Mouse (Mus musculus) midbrain, embryonic 11.5 days (tissue): ENCODE results near the gene Etv2. TPM values are rescaled to one million over a fixed set of nuclear protein-coding genes. Genes with fewer than 3 reads are reported as not detected.

Experiments
- ATAC-seq: fragments of 200-750 bp; cut with Nextera tagmentation; 2 replicates; pipeline ENCODE4 v1.8.0; 2017; ENCODE audit warnings: moderate TSS enrichment, moderate library complexity; ENCODE audit not compliant: low FRiP score
- DNase-seq: peaks from one replicate; pipeline ENCODE4 v3.0.0; 2015; ENCODE audit warnings: low spot score; ENCODE audit errors: missing footprints
- H3K27ac ChIP-seq: fragments of 300-500 bp; sonication (generic); 2 replicates; pipeline ENCODE4 v1.5.1; 2014; ENCODE audit warnings: low read depth, low read length
- H3K27me3 ChIP-seq: fragments of 300-500 bp; sonication (generic); 2 replicates; pipeline ENCODE4 v1.6.1; 2014; ENCODE audit warnings: mild to moderate bottlenecking, low read length, moderate library complexity, mixed read lengths; ENCODE audit not compliant: control insufficient read depth, insufficient read depth
- H3K36me3 ChIP-seq: fragments of 300-500 bp; sonication (generic); 2 replicates; pipeline ENCODE4 v1.6.1; 2014; ENCODE audit warnings: mild to moderate bottlenecking, low read length, moderate library complexity, mixed read lengths; ENCODE audit not compliant: control insufficient read depth, insufficient read depth
- H3K4me1 ChIP-seq: fragments of 300-500 bp; sonication (generic); 2 replicates; pipeline ENCODE4 v1.6.1; 2014; ENCODE audit warnings: low read length; ENCODE audit not compliant: control insufficient read depth, insufficient read depth
- H3K4me2 ChIP-seq: fragments of 300-500 bp; sonication (generic); 2 replicates; pipeline ENCODE4 v1.6.1; 2014; ENCODE audit warnings: mild to moderate bottlenecking, moderate library complexity
- H3K4me3 ChIP-seq: fragments of 300-500 bp; sonication (generic); 2 replicates; pipeline ENCODE4 v1.5.1; 2014; ENCODE audit warnings: low read depth, low read length
- H3K9ac ChIP-seq: fragments of 300-500 bp; sonication (generic); 2 replicates; pipeline ENCODE4 v1.6.1; 2014; ENCODE audit warnings: low read length
- H3K9me3 ChIP-seq: fragments of 300-500 bp; sonication (generic); 2 replicates; pipeline ENCODE4 v1.6.1; 2016; ENCODE audit warnings: low read length; ENCODE audit not compliant: control insufficient read depth
- WGBS: fragments of 180-500 bp; shearing (Covaris S2); extraction: QIAGEN DNeasy Blood & Tissue Kit; methylation state at CpG from one replicate; pipeline ENCODE4 v1.1.7; 2014; 5-methylcytosine and 5-hydroxymethylcytosine counted together
- microRNA-seq: library from miRNA; unstranded; fragments of <30 nt; microRNA quantifications from one replicate; pipeline ENCODE4, GENCODE M21; 2017
- polyA plus RNA-seq: library from polyadenylated mRNA; unstranded; fragments of >200 nt; fragmentation: Nextera tagmentation; extraction: Ambion mirVana; gene quantifications from 2 replicates; pipeline ENCODE4 v1.2.1, GENCODE M21; 2014

Gene Etv2
- polyA plus RNA-seq, 1 experiment from 2014 or later, result not detected

DNA sequence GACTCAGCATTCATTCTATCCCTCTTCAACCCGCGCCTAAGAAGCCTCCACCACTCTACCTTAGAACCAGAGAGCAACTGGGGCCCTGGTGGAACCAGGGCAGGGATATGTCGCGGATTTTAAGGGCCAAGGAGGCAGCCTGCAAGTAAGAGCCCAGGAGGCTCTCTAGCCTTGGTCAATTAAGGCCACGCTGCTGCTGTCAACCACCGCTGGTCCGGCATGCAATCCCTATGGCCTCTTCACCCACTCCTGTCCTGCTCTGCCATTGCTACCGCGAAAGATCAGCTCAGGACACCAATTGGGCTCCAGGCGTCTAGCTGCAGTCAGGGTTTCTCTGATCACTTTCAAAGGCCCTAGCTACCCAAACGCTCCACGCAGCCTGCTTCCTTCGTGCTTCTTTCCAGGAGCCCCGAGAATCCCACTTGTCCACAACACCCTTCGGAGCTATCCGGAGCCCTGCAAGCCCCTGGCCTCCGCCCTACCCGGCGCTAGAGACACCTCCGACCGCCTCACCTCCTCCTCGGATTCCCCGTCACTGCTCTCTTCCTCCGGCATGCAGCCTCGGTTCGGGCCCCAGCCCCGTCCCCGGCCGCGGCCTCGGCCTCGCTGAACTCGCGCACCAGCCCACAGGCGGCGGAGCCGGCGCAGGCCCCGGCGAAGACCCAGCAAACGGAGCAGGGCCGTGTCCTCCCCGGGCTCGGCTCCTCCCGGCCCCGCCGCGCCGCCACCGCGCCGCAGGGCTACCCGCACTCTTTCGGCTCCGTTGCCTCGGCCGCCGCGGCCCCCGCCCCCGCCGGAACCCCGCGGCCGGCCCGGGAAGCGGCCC is 47.6 kb downstream of the Etv2 start:
- under 1% methylated on average over 55 of the region's 67 CpGs for WGBS
- Histone ChIP-seq H3K4me2 (peak overlapping the region; percentile 86), H3K9me3 (no peaks in the 10 kb centered on the region), H3K4me3 (peak overlapping the region; percentile 96), H3K27me3 (no peaks in the 10 kb centered on the region), H3K4me1 (peaks cover 17% of the 10 kb centered on the region), H3K9ac (peak overlapping the region; percentile 97), H3K27ac (peak overlapping the region; percentile 80), H3K36me3 (peaks cover 19% of the 10 kb centered on the region; the same call in 1 of the 2 replicates)
- ATAC-seq (peak; percentile 59), DNase-seq (peak; percentile 95)

DNA sequence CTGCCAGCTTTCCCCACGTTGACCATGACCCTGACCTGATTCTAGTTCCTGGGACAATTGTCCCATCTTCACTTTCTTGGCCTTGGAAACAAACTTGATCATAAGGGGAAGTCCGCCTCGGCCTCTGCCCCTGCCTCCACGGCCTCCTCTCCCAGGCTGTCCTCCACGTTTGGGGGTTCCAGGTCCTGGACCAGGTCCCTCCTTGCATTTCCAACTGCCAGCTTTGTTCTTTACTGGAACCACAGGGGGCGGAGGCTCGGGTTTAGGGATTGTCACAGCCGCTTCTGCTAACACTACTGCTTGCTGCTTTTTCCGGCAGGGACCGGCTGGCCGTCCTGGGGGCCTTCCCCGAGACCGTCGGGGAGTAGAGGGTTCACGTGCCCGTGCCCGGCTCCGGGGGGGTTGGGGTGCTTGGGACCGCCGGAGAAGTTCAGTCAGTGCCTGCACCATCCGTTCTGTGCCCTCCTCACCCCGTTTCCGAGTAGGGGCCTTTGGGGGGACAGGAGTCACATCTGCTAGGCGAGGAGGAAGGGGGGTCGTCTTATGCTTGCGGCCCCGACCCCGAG is 49.1 kb downstream of the Etv2 start:
- no peak for ATAC-seq
- Histone ChIP-seq H3K4me1 (peaks cover 17% of the 10 kb centered on the region), H3K36me3 (peaks cover 24% of the 10 kb centered on the region), H3K4me3 (no peak overlapping the region), H3K9ac (peak overlapping the region; percentile 97; the same call in 1 of the 2 replicates), H3K4me2 (peak overlapping the region; percentile 86), H3K9me3 (no peaks in the 10 kb centered on the region), H3K27ac (no peak overlapping the region), H3K27me3 (no peaks in the 10 kb centered on the region)
- 89% methylated on average over 28 of the region's 28 CpGs for WGBS
- peak; percentile 67 for DNase-seq

DNA sequence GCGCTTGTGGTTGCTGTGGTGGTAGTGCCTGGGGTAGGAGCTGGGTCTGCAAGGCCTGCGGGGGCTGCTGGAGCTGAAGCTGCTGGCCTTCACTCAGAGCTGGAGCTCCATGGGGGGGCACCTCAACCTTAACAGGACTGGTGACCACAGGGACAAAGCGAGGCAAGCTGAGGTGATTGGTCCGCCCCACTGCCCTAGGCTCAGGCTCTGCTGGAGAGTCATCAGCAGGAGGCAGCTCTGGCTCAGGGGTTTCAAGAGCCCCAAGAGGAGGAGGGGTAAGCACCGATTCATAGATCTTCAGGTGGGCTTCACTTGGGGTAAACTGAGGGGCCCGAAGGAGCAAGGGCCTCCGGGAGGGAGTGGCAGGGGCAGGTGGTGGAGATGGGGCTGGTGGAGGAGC is 50.5 kb downstream of the Etv2 start:
- Histone ChIP-seq H3K27me3 (no peaks in the 10 kb centered on the region), H3K4me3 (no peak overlapping the region), H3K27ac (no peak overlapping the region), H3K4me2 (no peak overlapping the region), H3K9ac (no peak overlapping the region), H3K36me3 (peaks cover 32% of the 10 kb centered on the region), H3K9me3 (no peaks in the 10 kb centered on the region), H3K4me1 (peaks cover 17% of the 10 kb centered on the region)
- ATAC-seq, result no peak
- 94% methylated on average over 7 of the region's 7 CpGs for WGBS
- peak; percentile 21 for DNase-seq

DNA sequence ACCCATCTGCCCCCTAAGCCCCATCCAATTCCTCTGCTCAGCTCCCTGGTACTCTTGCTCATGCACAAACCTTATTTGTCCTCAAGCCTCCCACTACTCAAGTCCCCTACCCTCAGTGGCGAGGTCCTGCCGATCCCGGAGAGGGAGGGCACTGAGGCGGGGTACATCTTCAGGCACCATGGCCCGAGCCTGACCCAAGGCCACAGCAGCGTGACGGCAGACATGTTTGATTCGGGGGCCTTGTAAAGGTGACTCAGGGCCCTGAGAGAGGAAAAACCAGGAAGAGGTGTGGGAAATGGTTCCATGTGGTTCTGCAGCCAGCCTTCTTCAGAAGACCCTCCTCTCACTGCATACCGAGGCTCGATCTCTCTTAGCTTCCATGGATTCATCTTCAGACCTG is 51.3 kb downstream of the Etv2 start:
- ATAC-seq, result no peak
- Histone ChIP-seq H3K4me3 (no peak overlapping the region), H3K27me3 (no peaks in the 10 kb centered on the region), H3K36me3 (peaks cover 37% of the 10 kb centered on the region), H3K9ac (no peak overlapping the region), H3K4me2 (no peak overlapping the region), H3K27ac (no peak overlapping the region), H3K4me1 (peaks cover 12% of the 10 kb centered on the region), H3K9me3 (no peaks in the 10 kb centered on the region)
- 93% methylated on average over 10 of the region's 10 CpGs for WGBS
- DNase-seq, result peak; percentile 69

Small RNA genes within 50 kb of the gene (microRNA-seq; reads per million reads assigned to microRNA genes)
- gene Mir3569, result 0.76 reads per million

Other genes starting within 250 kb of the Etv2 start
- gene Tyrobp, start 222.1 kb downstream of the Etv2 start, polyA plus RNA-seq, result 16.6 and 19.7 TPM in 2 replicates
- gene Hcst, start 216.0 kb downstream of the Etv2 start, polyA plus RNA-seq, result 0.43 and 0.45 TPM in 2 replicates
- 0.63 and 1.2 TPM in 2 replicates for gene Nfkbid, start 214.1 kb downstream of the Etv2 start, polyA plus RNA-seq
- 128 and 134 TPM in 2 replicates for gene Aplp1, start 190.3 kb downstream of the Etv2 start, polyA plus RNA-seq
- 0.58 and 0.61 TPM in 2 replicates for gene Kirrel2, start 178.2 kb downstream of the Etv2 start, polyA plus RNA-seq
- not detected in 2 replicates for gene Nphs1, start 177.5 kb downstream of the Etv2 start, polyA plus RNA-seq
- gene Prodh2, start 142.2 kb downstream of the Etv2 start, polyA plus RNA-seq, result not detected in 2 replicates
- gene Arhgap33, start 100.8 kb downstream of the Etv2 start, polyA plus RNA-seq, result 32.0 and 41.1 TPM in 2 replicates
- 4.2 and 4.6 TPM in 2 replicates for gene Hspb6, start 83.7 kb downstream of the Etv2 start, polyA plus RNA-seq
- 11.3 and 11.5 TPM in 2 replicates for gene Proser3, start 83.6 kb downstream of the Etv2 start, polyA plus RNA-seq
- gene Lin37, start 76.0 kb downstream of the Etv2 start, polyA plus RNA-seq, result 48.7 and 49.7 TPM in 2 replicates
- gene U2af1l4, start 72.6 kb downstream of the Etv2 start, polyA plus RNA-seq, result 90.7 and 94.8 TPM in 2 replicates
- 6.9 and 7.5 TPM in 2 replicates for gene Gm49396, start 72.5 kb downstream of the Etv2 start, polyA plus RNA-seq
- gene Psenen, start 72.2 kb downstream of the Etv2 start, polyA plus RNA-seq, result 98.0 and 110 TPM in 2 replicates
- gene Igflr1, start 70.4 kb downstream of the Etv2 start, polyA plus RNA-seq, result 4.0 and 4.1 TPM in 2 replicates
- gene Kmt2b, start 47.1 kb downstream of the Etv2 start, polyA plus RNA-seq, result 10.3 and 10.7 TPM in 2 replicates
- 0.21 and 0.25 TPM in 2 replicates for gene Zbtb32, start 36.9 kb downstream of the Etv2 start, polyA plus RNA-seq
- 0.67 and 1.0 TPM in 2 replicates for gene Upk1a, start 23.0 kb downstream of the Etv2 start, polyA plus RNA-seq
- 791 and 797 TPM in 2 replicates for gene Cox6b1, start 9.7 kb downstream of the Etv2 start, polyA plus RNA-seq
- 112 and 138 TPM in 2 replicates for gene Rbm42, start 14.5 kb upstream of the Etv2 start, polyA plus RNA-seq
- 51.0 and 52.4 TPM in 2 replicates for gene Haus5, start 29.1 kb upstream of the Etv2 start, polyA plus RNA-seq
- not detected in 2 replicates for gene Pmis2, start 35.8 kb upstream of the Etv2 start, polyA plus RNA-seq
- gene 2200002J24Rik, start 63.1 kb upstream of the Etv2 start, polyA plus RNA-seq, result not detected in 2 replicates
- 0.70 and 1.1 TPM in 2 replicates for gene Atp4a, start 76.4 kb upstream of the Etv2 start, polyA plus RNA-seq
- gene Tmem147, start 93.7 kb upstream of the Etv2 start, polyA plus RNA-seq, result 140 and 153 TPM in 2 replicates
- gene Gapdhs, start 107.8 kb upstream of the Etv2 start, polyA plus RNA-seq, result 0.19 and 0.48 TPM in 2 replicates
- 0.54 and 1.1 TPM in 2 replicates for gene Sbsn, start 115.6 kb upstream of the Etv2 start, polyA plus RNA-seq
- not detected in 2 replicates for gene Dmkn, start 127.9 kb upstream of the Etv2 start, polyA plus RNA-seq
- gene Krtdap, start 152.0 kb upstream of the Etv2 start, polyA plus RNA-seq, result not detected in 2 replicates
- gene Ffar2, start 187.9 kb upstream of the Etv2 start, polyA plus RNA-seq, result not detected in 2 replicates
- not detected in 2 replicates for gene Ffar3, start 220.3 kb upstream of the Etv2 start, polyA plus RNA-seq
- gene Ffar1, start 225.7 kb upstream of the Etv2 start, polyA plus RNA-seq, result not detected in 2 replicates
- not detected in 2 replicates for gene Cd22, start 244.5 kb upstream of the Etv2 start, polyA plus RNA-seq